Mouse (Mus musculus) gastrocnemius, postnatal 10 days (tissue): ENCODE measurements around the gene Olfr568. TPM values are rescaled to one million over a fixed set of nuclear protein-coding genes. Genes with fewer than 3 reads are reported as not detected.

ENCODE experiments used
- DNase-seq: peaks from one replicate; pipeline ENCODE4 v3.0.0; 2021; ENCODE audit warnings: mixed read lengths
- long read RNA-seq, 2 experiments: library from polyadenylated mRNA; stranded (forward); transcript quantifications; one replicate each; pipeline ENCODE4 v2.0.0; 2021
- total RNA-seq, 2 experiments: library from RNA; stranded (reverse); gene quantifications; 2 replicates each; pipeline ENCODE4 v1.2.3; 2021

Gene Olfr568
- not detected for total RNA-seq
- long read RNA-seq, experiment 1 = 0 reads
- long read RNA-seq, experiment 2 = 0 reads

GRCm38 (mm10) chr7:102876822-102877221 is at the start of gene Olfr568:
TSS of gene Olfr568 (plus strand) at chr7:102877122.
- no peak for DNase-seq

DNA sequence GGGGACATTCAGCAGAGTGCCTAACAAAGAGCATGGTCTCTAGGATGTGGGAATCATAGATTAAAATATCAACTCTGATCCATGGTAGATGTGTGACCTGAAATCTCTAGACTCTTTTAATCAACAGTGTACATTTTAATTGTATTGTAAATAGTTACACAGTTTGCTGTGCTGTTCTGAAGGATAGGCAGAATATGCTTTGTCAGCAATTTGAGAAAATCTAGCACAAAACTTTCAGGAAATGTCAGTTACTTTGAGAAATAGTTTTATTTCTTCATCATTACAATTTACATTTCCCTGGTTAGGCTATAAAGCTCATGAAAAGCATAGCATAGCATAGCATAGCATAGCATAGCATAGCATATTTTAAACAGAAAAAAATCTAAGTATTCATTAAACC is 21.1 kb upstream of the Olfr568 start:
- no peak for DNase-seq

DNA sequence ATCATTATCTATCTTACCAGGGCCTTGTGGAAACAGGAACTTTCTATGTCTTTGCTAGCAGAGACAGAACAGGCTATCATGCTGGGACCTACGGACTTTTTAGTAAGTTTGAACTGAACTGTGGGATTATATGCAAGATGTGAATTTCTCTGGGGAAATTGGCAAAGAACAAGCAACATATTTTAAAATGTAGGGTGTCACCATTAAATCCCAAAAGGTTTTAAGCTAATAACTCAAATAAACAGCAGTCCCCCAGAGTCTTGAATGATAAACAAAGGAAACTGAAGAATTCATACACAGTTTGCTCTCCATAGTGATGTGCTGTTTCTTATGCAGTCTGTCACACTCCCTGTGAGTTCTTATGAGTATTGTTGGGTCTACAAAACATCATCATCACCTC is 18.3 kb upstream of the Olfr568 start, which contains the start of gene Olfr566:
Gene Olfr566, minus strand, starts transcription at position 101 of the 400 bp plus-strand sequence.
- no peak for DNase-seq

DNA sequence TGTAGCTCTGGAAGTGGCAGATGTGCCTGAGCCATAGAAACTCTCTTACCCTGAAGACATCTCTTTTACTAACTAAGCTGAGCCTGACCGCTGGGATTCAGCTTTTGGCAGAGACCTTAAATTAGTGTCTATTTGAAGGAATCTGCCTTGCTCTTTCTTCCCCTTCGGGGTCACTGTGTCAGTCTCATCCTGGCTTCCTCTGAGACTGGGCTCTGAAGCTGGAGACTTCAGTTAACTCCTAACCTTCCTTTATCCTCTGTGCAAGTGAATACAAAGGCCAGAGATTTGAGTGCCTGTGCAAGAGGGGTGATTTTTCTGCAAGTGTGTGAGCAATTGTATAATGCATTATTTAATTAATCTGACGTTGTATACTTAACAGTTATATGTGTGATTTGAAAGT is 13.9 kb downstream of the Olfr568 start, which contains the start of gene Olfr569:
Gene Olfr569, minus strand, starts transcription at position 101 of the 400 bp plus-strand sequence.
- DNase-seq = no peak

- DNase-seq = no peak
Measured at GRCm38 (mm10) chr7:102915261-102915660, 38.3 kb downstream of the Olfr568 start.

DNA sequence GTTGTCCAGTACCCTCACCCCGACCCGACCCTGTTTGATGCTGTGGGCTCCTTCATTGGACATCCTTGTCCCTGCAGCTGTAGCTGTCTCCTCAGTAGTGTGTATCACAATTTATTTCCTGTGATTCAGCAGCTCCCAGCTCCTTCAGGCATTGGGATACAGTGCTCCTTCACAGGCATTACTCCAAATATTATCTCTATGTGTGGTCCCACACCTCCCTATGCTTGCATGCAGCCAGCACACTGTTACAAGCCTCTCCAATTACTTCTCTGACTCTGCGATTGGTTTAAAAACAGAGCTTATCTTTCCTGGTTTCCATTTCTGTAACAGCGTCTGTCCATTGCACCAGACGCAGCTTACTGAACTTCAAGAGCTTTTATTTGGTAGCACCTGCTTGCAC is 39.5 kb downstream of the Olfr568 start:
- DNase-seq = no peak

GRCm38 (mm10) chr7:102917032-102917875 is 40.3 kb downstream of the Olfr568 start, which contains the start of gene Olfr571:
TSS of gene Olfr571 (minus strand) at chr7:102917536.
- no peak for DNase-seq

DNA sequence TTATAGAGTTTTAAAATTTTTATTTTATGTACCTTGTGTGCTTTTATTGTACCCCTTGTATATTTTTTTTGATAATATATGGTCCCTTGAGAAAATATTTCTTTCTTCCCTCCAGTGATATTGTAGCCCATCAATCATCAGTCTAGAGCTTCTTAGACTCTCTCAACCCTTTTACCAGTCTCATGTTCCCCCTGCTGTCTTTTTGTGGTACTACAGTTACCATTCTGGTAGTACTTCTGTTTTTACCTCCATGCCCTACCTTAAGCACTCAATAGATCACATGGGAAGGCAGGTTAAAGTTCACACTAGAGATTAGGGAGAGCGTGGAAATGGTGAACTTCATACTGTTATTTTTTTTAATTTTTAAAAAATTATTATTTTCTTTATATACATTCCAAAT is 42.7 kb downstream of the Olfr568 start:
- no peak for DNase-seq

DNA sequence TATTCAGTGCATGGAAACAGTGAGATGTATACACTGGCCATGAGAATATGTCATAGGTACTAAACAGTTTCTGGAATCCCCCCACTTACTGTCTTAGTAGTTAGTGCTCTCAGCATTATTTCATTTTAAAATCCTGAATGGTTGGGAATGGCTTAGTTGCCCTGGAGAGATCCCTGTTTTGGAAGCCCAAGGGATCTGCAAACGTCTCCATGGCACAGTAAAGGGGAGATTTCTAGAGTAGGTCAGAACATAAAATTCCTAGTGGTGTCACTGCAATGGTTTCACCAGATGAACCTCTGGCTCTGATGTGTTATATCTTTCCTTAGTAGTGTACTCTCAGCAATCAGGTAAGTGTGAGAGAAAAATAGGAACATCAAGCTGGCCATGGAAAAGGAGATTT is 47.2 kb downstream of the Olfr568 start, which contains the start of gene Olfr572:
Gene Olfr572, plus strand, starts transcription at position 301 of the 400 bp plus-strand sequence.
- no peak for DNase-seq

DNA sequence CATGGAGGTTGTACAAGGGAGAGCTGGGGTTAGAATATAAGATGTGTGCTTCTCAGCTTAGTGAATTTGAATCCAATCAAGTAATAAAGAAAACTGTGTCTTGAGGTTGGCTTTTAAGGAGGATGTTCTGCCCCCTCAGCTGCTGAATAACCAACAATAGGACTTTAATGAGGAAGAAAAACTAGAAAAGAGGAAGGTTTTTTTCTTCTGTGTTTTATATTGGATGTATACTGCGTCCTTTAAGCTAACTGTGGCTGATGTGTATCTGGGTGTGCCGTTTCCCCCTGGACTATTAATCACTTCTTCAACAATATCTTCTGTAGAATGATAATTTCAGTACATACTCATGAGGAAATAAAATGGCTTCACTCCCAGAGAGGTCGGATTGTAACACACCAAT is 50.2 kb downstream of the Olfr568 start:
- DNase-seq = no peak

Other genes starting within 250 kb of the Olfr568 start
- not detected for gene Olfr554, start 238.7 kb upstream of the Olfr568 start, total RNA-seq
- not detected for gene Olfr555, start 218.3 kb upstream of the Olfr568 start, total RNA-seq
- gene Olfr556, start 212.2 kb upstream of the Olfr568 start, total RNA-seq = not detected
- 1 to 10 TPM; 4.7 to 6.6 TPM for gene Trim68, start 189.8 kb upstream of the Olfr568 start, total RNA-seq
- not detected for gene Olfr557, start 181.2 kb upstream of the Olfr568 start, total RNA-seq
- gene Olfr558, start 174.9 kb upstream of the Olfr568 start, total RNA-seq = 1 to 10 TPM; 3.4 to 3.8 TPM
- not detected for gene Olfr33, start 158.1 kb upstream of the Olfr568 start, total RNA-seq
- gene Olfr559, start 149.6 kb upstream of the Olfr568 start, total RNA-seq = not detected
- gene Olfr560, start 117.8 kb upstream of the Olfr568 start, total RNA-seq = not detected
- gene Olfr78, start 117.7 kb upstream of the Olfr568 start, total RNA-seq = 1 to 10 TPM; 1.3 to 1.4 TPM
- gene Olfr561, start 105.9 kb upstream of the Olfr568 start, total RNA-seq = not detected
- not detected for gene Olfr564, start 73.6 kb upstream of the Olfr568 start, total RNA-seq
- not detected for gene Olfr566, start 18.4 kb upstream of the Olfr568 start, total RNA-seq
- gene Olfr569, start 13.8 kb downstream of the Olfr568 start, total RNA-seq = not detected
- not detected for gene Olfr570, start 17.5 kb downstream of the Olfr568 start, total RNA-seq
- gene Olfr571, start 40.4 kb downstream of the Olfr568 start, total RNA-seq = not detected
- not detected for gene Olfr572, start 47.3 kb downstream of the Olfr568 start, total RNA-seq
- gene Olfr573-ps1, start 65.5 kb downstream of the Olfr568 start, total RNA-seq = not detected
- gene Olfr574, start 71.3 kb downstream of the Olfr568 start, total RNA-seq = not detected
- gene Olfr575, start 81.7 kb downstream of the Olfr568 start, total RNA-seq = not detected
- not detected for gene Olfr576, start 85.5 kb downstream of the Olfr568 start, total RNA-seq
- gene Olfr577, start 98.8 kb downstream of the Olfr568 start, total RNA-seq = not detected
- gene Olfr578, start 112.2 kb downstream of the Olfr568 start, total RNA-seq = not detected
- not detected for gene Olfr582, start 160.9 kb downstream of the Olfr568 start, total RNA-seq
- gene Olfr583, start 174.2 kb downstream of the Olfr568 start, total RNA-seq = not detected
- gene Olfr584, start 204.8 kb downstream of the Olfr568 start, total RNA-seq = not detected
- gene Olfr585, start 220.6 kb downstream of the Olfr568 start, total RNA-seq = not detected
- gene Olfr586, start 248.5 kb downstream of the Olfr568 start, total RNA-seq = not detected